Mouse (Mus musculus) macrophage (primary cell): ENCODE measurements around the gene Maml1. TPM values are rescaled to one million over a fixed set of nuclear protein-coding genes. Genes with fewer than 3 reads are reported as not detected.

Experiments used
- H3K27ac ChIP-seq: fragments of 350-480 bp; formaldehyde crosslinking; 2 replicates; pipeline ENCODE4 v1.9.0; 2021
- H3K36me3 ChIP-seq: fragments of 350-480 bp; formaldehyde crosslinking; 2 replicates; pipeline ENCODE4 v1.9.0; 2021; ENCODE audit errors: inconsistent target
- H3K4me3 ChIP-seq: fragments of 350-480 bp; formaldehyde crosslinking; 2 replicates; pipeline ENCODE4 v1.9.0; 2021; ENCODE audit errors: inconsistent target
- H3K79me2 ChIP-seq: fragments of 350-480 bp; formaldehyde crosslinking; 2 replicates; pipeline ENCODE4 v1.9.0; 2021; ENCODE audit errors: inconsistent target
- WGBS: methylation state at CpG from one replicate; pipeline ENCODE4 v1.1.7; 2026; ENCODE audit warnings: inconsistent platforms; ENCODE audit not compliant: missing documents; 5-methylcytosine and 5-hydroxymethylcytosine counted together
- polyA plus RNA-seq: library from polyadenylated mRNA; stranded (reverse); fragments of 250-400 nt; gene quantifications from 3 replicates; pipeline ENCODE4 v1.2.4, GENCODE M21; 2018; ENCODE audit warnings: inconsistent platforms

Maml1 gene
- polyA plus RNA-seq, 1 experiment from 2014 or later = 12.5 TPM

DNA sequence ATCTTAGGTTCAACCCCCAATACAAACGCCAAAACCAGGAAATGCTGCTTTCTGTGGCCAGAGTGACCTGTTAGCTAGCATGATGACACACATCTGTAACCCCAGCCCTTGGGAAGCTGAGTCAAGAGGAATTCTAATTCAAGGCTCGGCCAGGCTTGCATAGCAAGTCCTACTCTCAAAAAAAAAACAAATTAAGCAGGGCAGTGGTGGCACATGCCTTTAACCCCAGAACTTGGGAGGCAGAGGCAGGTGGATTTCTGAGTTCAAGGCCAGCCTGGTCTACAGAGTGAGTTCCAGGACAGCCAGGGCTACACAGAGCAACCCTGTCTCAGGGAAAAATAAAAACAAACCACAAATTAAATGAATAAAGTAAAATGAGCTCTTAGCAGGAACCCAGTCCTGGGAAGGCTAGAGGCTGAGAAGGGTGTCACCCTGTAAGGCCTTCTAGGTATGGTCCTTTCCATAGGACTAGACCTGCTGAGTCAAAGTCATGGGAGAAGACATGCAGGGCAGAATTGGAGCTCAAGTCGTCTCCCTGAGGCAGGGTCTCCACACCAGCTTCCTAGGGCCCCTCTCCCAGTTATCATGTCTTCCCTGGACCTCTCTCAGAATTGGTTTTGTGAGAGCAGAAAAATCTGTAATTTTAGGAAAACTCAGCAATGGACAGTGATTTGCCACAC lies 79.9 kb downstream of the Maml1 start:
- 34% methylated on average over 3 of the region's 3 CpGs for WGBS
- H3K36me3 ChIP-seq = peaks cover 11% of the 10 kb centered on the region
- no peak overlapping the region for H3K4me3 ChIP-seq
- H3K27ac ChIP-seq = peak overlapping the region; percentile 99
- H3K79me2 ChIP-seq = peaks cover 43% of the 10 kb centered on the region

DNA sequence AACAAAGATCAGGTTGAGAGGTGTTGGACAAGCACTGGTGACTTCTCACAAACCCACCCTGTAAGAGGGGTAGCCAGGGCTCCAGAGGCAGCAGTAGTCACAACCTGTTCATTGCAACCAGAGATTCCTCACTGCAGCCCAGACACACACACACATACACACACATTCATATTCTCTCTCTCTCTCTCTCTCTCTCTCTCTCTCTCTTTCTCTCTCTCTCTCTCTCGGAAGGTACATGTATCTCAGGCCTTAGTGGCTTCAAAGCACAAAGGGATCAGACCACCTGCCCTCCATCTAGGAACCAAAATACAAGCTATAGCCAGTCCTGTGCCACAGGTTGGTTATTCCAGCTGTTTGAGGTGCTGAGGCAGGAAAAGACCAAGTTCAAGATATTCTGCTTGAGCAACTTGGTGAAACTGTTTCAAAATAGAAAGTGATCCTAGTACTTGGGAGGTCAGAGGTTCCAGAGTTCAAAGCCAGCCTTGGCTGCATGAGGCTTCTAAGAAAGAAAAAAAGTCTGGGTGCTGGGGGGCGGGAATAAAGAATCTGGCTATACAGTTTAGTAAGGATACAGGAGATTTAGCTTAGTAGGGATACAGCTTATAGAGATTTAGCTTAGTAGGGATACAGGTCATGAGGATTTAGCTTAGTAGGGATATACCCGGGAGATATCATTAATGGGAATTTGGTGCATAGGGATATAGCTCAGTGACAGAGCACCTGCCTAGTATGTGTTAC lies 80.6 kb downstream of the Maml1 start:
- Histone ChIP-seq H3K4me3 (peak overlapping the region; percentile 82; the same call in 1 of the 2 replicates), H3K79me2 (peaks cover 50% of the 10 kb centered on the region), H3K36me3 (peaks cover 18% of the 10 kb centered on the region), H3K27ac (peak overlapping the region; percentile 99)
- 86% methylated on average over 3 of the region's 3 CpGs for WGBS

DNA sequence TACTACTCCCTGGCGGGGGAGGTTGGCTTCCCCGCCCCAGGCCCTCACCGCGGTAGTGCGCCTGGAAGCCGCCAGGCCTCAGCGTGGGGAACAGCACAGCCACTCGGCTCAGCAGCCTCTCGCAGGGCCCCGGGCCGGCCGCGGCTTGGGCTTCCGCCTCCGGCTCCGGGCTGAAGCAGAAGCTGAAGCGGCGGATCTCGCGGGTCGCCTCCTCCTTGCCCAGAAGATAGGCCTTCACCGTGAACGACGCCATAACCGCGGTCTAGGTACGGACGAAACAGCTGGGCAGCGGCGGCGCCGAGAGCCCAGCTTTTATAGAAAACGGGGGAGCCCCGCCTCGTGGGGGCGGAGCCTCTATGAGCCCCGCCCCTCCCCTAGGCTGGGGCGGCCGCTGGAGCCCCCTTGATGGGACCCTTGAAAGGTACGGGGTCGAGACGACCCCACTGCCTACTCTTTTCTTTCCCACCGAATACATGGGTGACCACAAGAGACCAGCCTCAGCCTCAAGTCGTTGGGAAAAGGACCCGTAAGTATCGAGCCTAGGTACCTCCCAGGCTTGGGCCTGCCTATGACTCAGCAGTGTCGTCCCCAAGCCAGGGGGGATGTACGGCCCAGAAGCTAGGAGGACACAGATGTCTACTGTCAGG lies 81.5 kb downstream of the Maml1 start, which contains the start of the genes Sqstm1 and Mgat4b:
Gene Sqstm1 (minus strand): TSS at position 323 of the 647 bp plus-strand sequence.
Gene Mgat4b (plus strand): TSS at position 386 of the 647 bp plus-strand sequence.
- 1% methylated on average over 44 of the region's 48 CpGs for WGBS
- H3K36me3 ChIP-seq = peaks cover 26% of the 10 kb centered on the region
- H3K79me2 ChIP-seq = peaks cover 59% of the 10 kb centered on the region
- H3K27ac ChIP-seq = peak within 1 kb of the TSS; percentile 99
- peak within 1 kb of the TSS; percentile 82 for H3K4me3 ChIP-seq

DNA sequence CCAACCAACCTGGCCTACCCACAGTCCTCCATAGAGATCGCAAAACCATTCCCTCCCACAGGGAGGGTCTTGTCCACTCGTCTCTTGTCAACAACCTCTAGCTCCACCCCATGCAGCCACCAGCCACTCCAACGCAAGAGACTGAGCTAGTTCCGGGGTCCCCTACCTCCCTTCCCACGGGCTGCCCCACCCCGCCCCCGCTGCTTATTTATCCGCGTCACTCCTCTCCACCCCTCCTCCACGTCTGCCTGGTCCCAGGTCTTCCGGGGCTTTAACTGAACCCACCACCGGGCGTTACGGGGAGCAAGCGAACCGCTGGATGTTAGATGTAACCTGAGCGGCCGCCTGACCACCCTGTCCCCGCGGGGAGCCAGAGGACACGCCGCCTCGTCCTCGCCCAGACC lies 82.0 kb downstream of the Maml1 start:
- Histone ChIP-seq H3K79me2 (peaks cover 64% of the 10 kb centered on the region), H3K4me3 (peak overlapping the region; percentile 82), H3K36me3 (peaks cover 32% of the 10 kb centered on the region), H3K27ac (peak overlapping the region; percentile 99)
- WGBS = 1% methylated on average over 23 of the region's 24 CpGs

DNA sequence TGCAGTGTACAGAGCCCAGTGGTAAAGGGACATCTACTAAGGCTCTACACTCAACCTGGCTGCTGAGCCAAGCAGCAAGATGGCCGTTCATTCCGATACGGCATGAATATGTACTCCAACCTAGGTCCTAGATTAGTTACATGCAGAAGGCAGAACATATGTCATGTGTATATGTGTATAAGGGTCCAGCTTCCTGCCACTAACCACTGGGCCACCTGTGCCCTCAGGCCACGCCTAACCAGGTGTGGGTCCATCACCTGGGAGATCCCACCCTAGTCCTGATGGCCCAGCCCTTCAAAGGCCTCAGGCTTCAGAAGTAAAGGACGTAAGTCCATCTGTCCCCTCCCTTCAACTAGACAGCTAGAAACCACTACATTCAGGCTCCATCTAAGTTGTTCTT lies 84.1 kb downstream of the Maml1 start:
- 90% methylated on average over 5 of the region's 5 CpGs for WGBS
- H3K79me2 ChIP-seq = peaks cover 82% of the 10 kb centered on the region
- peaks cover 51% of the 10 kb centered on the region for H3K36me3 ChIP-seq
- no peak overlapping the region for H3K27ac ChIP-seq
- peak overlapping the region; percentile 82; the same call in 1 of the 2 replicates for H3K4me3 ChIP-seq

DNA sequence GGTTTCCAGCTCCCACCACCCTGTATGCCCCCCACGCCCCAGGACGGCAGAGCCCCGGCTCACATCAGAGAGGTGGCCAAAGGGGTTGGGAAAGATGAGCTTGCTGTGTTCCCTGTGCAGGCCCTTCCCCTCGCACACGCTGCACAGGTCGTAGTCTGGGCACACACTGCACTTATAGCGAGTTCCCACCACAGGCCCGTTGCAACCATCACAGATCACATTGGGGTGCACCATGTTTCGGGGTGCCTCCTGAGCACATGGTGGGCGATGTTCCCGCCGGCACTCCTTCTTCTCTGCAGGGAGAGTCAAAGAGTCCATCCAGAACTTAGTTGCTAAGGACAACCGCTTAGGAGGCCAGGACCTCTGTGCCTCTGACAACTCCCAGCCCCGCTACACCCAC lies 84.8 kb downstream of the Maml1 start:
- WGBS = 94% methylated on average over 14 of the region's 14 CpGs
- peaks cover 82% of the 10 kb centered on the region for H3K79me2 ChIP-seq
- no peak overlapping the region for H3K4me3 ChIP-seq
- H3K36me3 ChIP-seq = peaks cover 58% of the 10 kb centered on the region
- no peak overlapping the region for H3K27ac ChIP-seq

DNA sequence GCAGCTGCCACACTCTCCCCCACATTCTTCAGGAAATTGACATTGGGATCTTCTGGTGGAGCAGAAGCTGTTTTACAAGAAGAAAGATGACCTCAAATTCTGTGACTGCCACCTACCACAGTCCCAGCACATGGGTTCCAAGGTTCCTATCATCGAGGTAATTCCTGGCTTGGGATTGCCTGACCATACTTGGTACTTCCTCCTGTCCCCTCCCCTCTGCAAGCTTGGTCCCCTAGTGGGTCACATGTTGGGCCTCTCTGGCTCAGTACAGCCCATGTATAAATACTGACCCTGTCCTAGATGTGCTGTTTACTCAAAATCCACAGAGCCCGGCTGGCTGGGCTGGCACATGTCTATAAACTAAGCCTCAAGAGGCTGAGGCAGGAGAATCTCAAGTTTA lies 86.1 kb downstream of the Maml1 start:
- Histone ChIP-seq H3K4me3 (no peak overlapping the region), H3K79me2 (peaks cover 77% of the 10 kb centered on the region), H3K27ac (no peak overlapping the region), H3K36me3 (peaks cover 71% of the 10 kb centered on the region)
- 100% methylated on average over 2 of the region's 2 CpGs for WGBS

Other genes starting within 250 kb of the Maml1 start
- gene Tbc1d9b, start 160.9 kb downstream of the Maml1 start, polyA plus RNA-seq = 44.0 to 64.7 TPM (median 64.2 TPM) in 3 replicates
- 2.3 to 4.9 TPM (median 2.4 TPM) in 3 replicates for gene Mrnip, start 117.9 kb downstream of the Maml1 start, polyA plus RNA-seq
- 491 to 809 TPM (median 572 TPM) in 3 replicates for gene Sqstm1, start 81.5 kb downstream of the Maml1 start, polyA plus RNA-seq
- 34.3 to 55.7 TPM (median 49.2 TPM) in 3 replicates for gene Mgat4b, start 81.4 kb downstream of the Maml1 start, polyA plus RNA-seq
- 6.5 to 23.2 TPM (median 6.5 TPM) in 3 replicates for gene Ltc4s, start 53.7 kb downstream of the Maml1 start, polyA plus RNA-seq
- 353 to 731 TPM (median 370 TPM) in 3 replicates for gene Canx, start 33.4 kb upstream of the Maml1 start, polyA plus RNA-seq
- gene Cby3, start 62.2 kb upstream of the Maml1 start, polyA plus RNA-seq = not detected in 3 replicates
- 98.4 to 136 TPM (median 136 TPM) in 3 replicates for gene Hnrnph1, start 84.7 kb upstream of the Maml1 start, polyA plus RNA-seq
- gene Rufy1, start 138.8 kb upstream of the Maml1 start, polyA plus RNA-seq = 37.9 to 75.9 TPM (median 39.7 TPM) in 3 replicates